Mouse (Mus musculus) heart, adult 9 months (tissue): ENCODE measurements around the gene Zfp764.
"Not testable (repeated sequence)": the region's sequence is repeated elsewhere in the genome, so short reads cannot be mapped to it uniquely, and the experiment has no call there.

Source experiments
- DNase-seq, 2 experiments: peaks; one replicate each; pipeline ENCODE4 v3.0.0; 2022; ENCODE audit warnings: low spot score in 2 of 2

Gene Zfp764

GRCm38 (mm10) chr7:127391538-127391937, 15.1 kb downstream of the Zfp764 start:
- no peak for DNase-seq

- DNase-seq: no peak
Observed at GRCm38 (mm10) chr7:127390306-127390705, 16.3 kb downstream of the Zfp764 start.

GRCm38 (mm10) chr7:127388201-127388600, 18.4 kb downstream of the Zfp764 start:
- DNase-seq: not testable (repeated sequence)

GRCm38 (mm10) chr7:127386641-127387392, 19.8 kb downstream of the Zfp764 start, which contains the start of gene 9130019O22Rik:
TSS of gene 9130019O22Rik (minus strand) at chr7:127387166.
- DNase-seq: peak; percentile 91 to 94

GRCm38 (mm10) chr7:127385560-127385959, 21.1 kb downstream of the Zfp764 start:
- DNase-seq: not testable (repeated sequence)

GRCm38 (mm10) chr7:127378310-127378921, 28.2 kb downstream of the Zfp764 start:
- no peak for DNase-seq

GRCm38 (mm10) chr7:127375271-127376245, 31.1 kb downstream of the Zfp764 start, which contains the start of gene Zfp747:
TSS of gene Zfp747 (minus strand) at chr7:127376050.
- peak; percentile 96 to 97 for DNase-seq

GRCm38 (mm10) chr7:127371870-127372269, 34.8 kb downstream of the Zfp764 start:
- not testable (repeated sequence) for DNase-seq

GRCm38 (mm10) chr7:127371213-127371612, 35.4 kb downstream of the Zfp764 start:
- DNase-seq: no peak

- DNase-seq: no peak
Observed at GRCm38 (mm10) chr7:127366249-127366648, 40.4 kb downstream of the Zfp764 start.

GRCm38 (mm10) chr7:127364166-127364565, 42.5 kb downstream of the Zfp764 start:
- peak; percentile 44 to 56 for DNase-seq

GRCm38 (mm10) chr7:127363475-127363921, 43.1 kb downstream of the Zfp764 start:
- no peak for DNase-seq

GRCm38 (mm10) chr7:127362418-127362817, 44.2 kb downstream of the Zfp764 start:
- DNase-seq: peak in 1 of 2 experiments; percentile 33

GRCm38 (mm10) chr7:127361449-127361848, 45.2 kb downstream of the Zfp764 start:
- no peak for DNase-seq

GRCm38 (mm10) chr7:127360265-127360664, 46.4 kb downstream of the Zfp764 start:
- no peak for DNase-seq

GRCm38 (mm10) chr7:127358472-127358871, 48.1 kb downstream of the Zfp764 start:
- DNase-seq: no peak

GRCm38 (mm10) chr7:127357871-127358270, 48.8 kb downstream of the Zfp764 start:
- no peak for DNase-seq

GRCm38 (mm10) chr7:127355796-127356195, 50.8 kb downstream of the Zfp764 start:
- no peak for DNase-seq
